ENCODE assay signal across 13 mouse cellular contexts in genomic region chr2:29671374-29671773, GRCm38 (mm10). TPM values are rescaled to one million over a fixed set of nuclear protein-coding genes. Genes with fewer than 3 reads are reported as not detected.
DNase-seq lines count a peak whose midpoint lies in the region; ATAC-seq and TF ChIP-seq lines count a peak whose summit lies in the region.
"Had no signal": no experiment of that assay in that cellular context is flagged by ENCODE, and none has a peak within 500 bp of the region (broad histone marks: within the 10 kb centered on the region; RNA-seq: fewer than 3 reads in every experiment).

No protein-coding gene starts in this region.

- no peak for TF ChIP-seq POLR2A in limb, embryonic 14.5 days (IDR thresholded peaks at IDR 0.05; ENCODE audit: borderline replicate concordance, extremely low read depth, insufficient read depth, insufficient read length)

- H3K4me1 ChIP-seq in heart, embryonic 13.5 days: peaks cover 81% of the 10 kb centered on the region
- H3K4me1 ChIP-seq in limb, embryonic 14.5 days (ENCODE audit: control insufficient read depth, insufficient read depth, low read length): peaks cover 10% of the 10 kb centered on the region
- H3K4me1 ChIP-seq in limb, embryonic 10.5 days: peaks cover 18% of the 10 kb centered on the region
- H3K4me1 ChIP-seq in embryonic facial prominence, embryonic 14.5 days (ENCODE audit: control insufficient read depth, insufficient read depth, low read length): peaks cover 30% of the 10 kb centered on the region
- peaks cover 37% of the 10 kb centered on the region for H3K4me1 ChIP-seq in limb, embryonic 15.5 days

- no peak overlapping the region for H3K4me3 ChIP-seq in heart, embryonic 13.5 days
- H3K4me3 ChIP-seq in limb, embryonic 14.5 days (replicated peaks; ENCODE audit: low read length): no peak overlapping the region
- no peak overlapping the region for H3K4me3 ChIP-seq in limb, embryonic 10.5 days
- H3K4me3 ChIP-seq in embryonic facial prominence, embryonic 14.5 days (ENCODE audit: low read depth, low read length): no peak overlapping the region
- H3K4me3 ChIP-seq in limb, embryonic 15.5 days: no peak overlapping the region
- H3K4me3 ChIP-seq: embryonic facial prominence, embryonic 12.5 days had no signal

- DNase-seq in heart, adult 18-20 months: no peak
- DNase-seq in limb, embryonic 14.5 days (ENCODE audit: low spot score): peak; percentile 35
- DNase-seq in limb, embryonic 10.5 days (ENCODE audit: low spot score): no peak
- DNase-seq in embryonic facial prominence, embryonic 14.5 days (ENCODE audit: low spot score): peak; percentile 47
- no peak for DNase-seq in frontal cortex, postnatal 14 days (ENCODE audit: low spot score in 2 of 2)
- DNase-seq: cerebellum, adult 2 months had no signal

- H3K9ac ChIP-seq in heart, embryonic 13.5 days: peak overlapping the region; percentile 59
- H3K9ac ChIP-seq in limb, embryonic 14.5 days (ENCODE audit: low read depth, low read length, severe bottlenecking): no peak overlapping the region
- no peak overlapping the region for H3K9ac ChIP-seq in embryonic facial prominence, embryonic 14.5 days (ENCODE audit: low read depth, low read length)
- no peak overlapping the region for H3K9ac ChIP-seq in limb, embryonic 15.5 days
- H3K9ac ChIP-seq: embryonic facial prominence, embryonic 12.5 days; hindbrain, embryonic 14.5 days had no signal

- no peak for ATAC-seq in heart, embryonic 13.5 days (ENCODE audit: extremely low read depth, insufficient number of reproducible peaks, low FRiP score, low TSS enrichment)
- ATAC-seq in limb, embryonic 14.5 days (ENCODE audit: low FRiP score, low read depth): no peak
- no peak for ATAC-seq in embryonic facial prominence, embryonic 14.5 days (ENCODE audit: low read depth)
- no peak for ATAC-seq in limb, embryonic 15.5 days (ENCODE audit: insufficient number of reproducible peaks, low FRiP score, low TSS enrichment, low read depth)
- ATAC-seq: intestine, embryonic 16.5 days had no signal

- H3K27me3 ChIP-seq in heart, embryonic 13.5 days (replicated peaks): no peaks in the 10 kb centered on the region
- no peaks in the 10 kb centered on the region for H3K27me3 ChIP-seq in limb, embryonic 14.5 days (ENCODE audit: control insufficient read depth, insufficient read depth, low read length)
- no peaks in the 10 kb centered on the region for H3K27me3 ChIP-seq in limb, embryonic 10.5 days (ENCODE audit: low read depth, poor library complexity, severe bottlenecking)
- no peaks in the 10 kb centered on the region for H3K27me3 ChIP-seq in embryonic facial prominence, embryonic 14.5 days (replicated peaks; ENCODE audit: control insufficient read depth, insufficient read depth, low read length)
- no peaks in the 10 kb centered on the region for H3K27me3 ChIP-seq in limb, embryonic 15.5 days
- H3K27me3 ChIP-seq: embryonic facial prominence, embryonic 12.5 days had no signal

- H3K27ac ChIP-seq in heart, embryonic 13.5 days (replicated peaks): peak overlapping the region; percentile 34
- no peak overlapping the region for H3K27ac ChIP-seq in limb, embryonic 14.5 days (replicated peaks; ENCODE audit: low read depth, low read length)
- no peak overlapping the region for H3K27ac ChIP-seq in limb, embryonic 10.5 days
- H3K27ac ChIP-seq in embryonic facial prominence, embryonic 14.5 days (replicated peaks; ENCODE audit: low read depth, low read length): peak overlapping the region; percentile 80; the same call in 1 of the 2 replicates
- 0 out of 2 replicates have a peak overlapping the region, but pooled peaks have one; percentile 8 for H3K27ac ChIP-seq in limb, embryonic 15.5 days
- H3K27ac ChIP-seq: embryonic facial prominence, embryonic 12.5 days had no signal

- 40% methylated on average over 4 of the region's 4 CpGs for WGBS in heart, embryonic 13.5 days
- 78% methylated on average over 4 of the region's 4 CpGs for WGBS in limb, embryonic 14.5 days
- WGBS in limb, embryonic 10.5 days: 89% methylated on average over 4 of the region's 4 CpGs
- 85% methylated on average over 4 of the region's 4 CpGs for WGBS in embryonic facial prominence, embryonic 14.5 days
- 77% methylated on average over 4 of the region's 4 CpGs for WGBS in limb, embryonic 15.5 days

- H3K9me3 ChIP-seq in heart, embryonic 13.5 days: no peaks in the 10 kb centered on the region
- H3K9me3 ChIP-seq in limb, embryonic 14.5 days (ENCODE audit: control insufficient read depth, low read length): no peaks in the 10 kb centered on the region
- no peaks in the 10 kb centered on the region for H3K9me3 ChIP-seq in limb, embryonic 10.5 days (replicated peaks)
- H3K9me3 ChIP-seq in embryonic facial prominence, embryonic 14.5 days (ENCODE audit: control insufficient read depth, low read length): no peaks in the 10 kb centered on the region
- no peaks in the 10 kb centered on the region for H3K9me3 ChIP-seq in limb, embryonic 15.5 days
- H3K9me3 ChIP-seq: embryonic facial prominence, embryonic 12.5 days; G1E had no signal

- no peaks in the 10 kb centered on the region for H3K36me3 ChIP-seq in heart, embryonic 13.5 days
- H3K36me3 ChIP-seq in limb, embryonic 14.5 days (ENCODE audit: control insufficient read depth, insufficient read depth, low read length): no peaks in the 10 kb centered on the region
- H3K36me3 ChIP-seq in limb, embryonic 10.5 days: no peaks in the 10 kb centered on the region
- no peaks in the 10 kb centered on the region for H3K36me3 ChIP-seq in embryonic facial prominence, embryonic 14.5 days (ENCODE audit: control insufficient read depth, insufficient read depth, low read length)
- H3K36me3 ChIP-seq in limb, embryonic 15.5 days: no peaks in the 10 kb centered on the region
- H3K36me3 ChIP-seq: embryonic facial prominence, embryonic 12.5 days had no signal

- no peak overlapping the region for H3K4me2 ChIP-seq in heart, embryonic 13.5 days
- H3K4me2 ChIP-seq in limb, embryonic 14.5 days (replicated peaks; ENCODE audit: low read depth, low read length, severe bottlenecking): no peak overlapping the region
- no peak overlapping the region for H3K4me2 ChIP-seq in embryonic facial prominence, embryonic 14.5 days (ENCODE audit: low read depth, low read length)
- no peak overlapping the region for H3K4me2 ChIP-seq in limb, embryonic 15.5 days
- H3K4me2 ChIP-seq: embryonic facial prominence, embryonic 12.5 days; midbrain, embryonic 11.5 days had no signal

RNA-seq across cellular contexts. Expression of gene Rapgef1, which starts 51.9 kb away (rescaled TPM):
- polyA plus RNA-seq in heart, embryonic 13.5 days (2015; fragmentation: Nextera tagmentation; extraction: Ambion mirVana): 8.4 and 9.7 TPM in 2 replicates
- 100 to 1,000 TPM in 1 of 2 experiments, 10 to 100 TPM in 1; 100.0 to 108 TPM for total RNA-seq in heart, adult 18-20 months (2021)
- 51.1 and 61.1 TPM in 2 replicates for polyA plus RNA-seq in limb, embryonic 14.5 days (2012; rRNA removed)
- polyA plus RNA-seq in limb, embryonic 14.5 days (2014; fragmentation: Nextera tagmentation; extraction: Ambion mirVana): 20.8 and 23.0 TPM in 2 replicates
- polyA plus RNA-seq in limb, embryonic 10.5 days (2016; fragmentation: Nextera tagmentation; extraction: Ambion mirVana): 17.2 and 18.1 TPM in 2 replicates
- polyA plus RNA-seq in embryonic facial prominence, embryonic 14.5 days (2014; fragmentation: Nextera tagmentation; extraction: Ambion mirVana): 19.0 and 22.4 TPM in 2 replicates
- 15.9 and 17.1 TPM in 2 replicates for polyA plus RNA-seq in limb, embryonic 15.5 days (2015; fragmentation: Nextera tagmentation; extraction: Ambion mirVana)

Comparison
In these comparisons a context has a peak if more than half of its experiments do, and no peak if none do; other contexts are left out.
1. H3K27ac ChIP-seq: peak in heart, embryonic 13.5 days (single experiment), embryonic facial prominence, embryonic 14.5 days (single experiment) and limb, embryonic 15.5 days (single experiment); none in limb, embryonic 14.5 days (single experiment) and limb, embryonic 10.5 days (single experiment).
2. DNase-seq: peak in limb, embryonic 14.5 days (single experiment) and embryonic facial prominence, embryonic 14.5 days (single experiment); none in heart, adult 18-20 months (0 of 2), limb, embryonic 10.5 days (single experiment) and frontal cortex, postnatal 14 days (0 of 2).